Mouse (Mus musculus): ENCODE results near the gene Cenpn.

GRCm38 (mm10) chr8:116942284-116943058 lies 20.9 kb downstream of the Cenpn start:
- TF ChIP-seq CTCF (IDR thresholded peaks at IDR 0.05) = no peak
- TF ChIP-seq POLR2A (IDR thresholded peaks at IDR 0.05; ENCODE audit: insufficient read depth, low read depth, low read length) = no peak

Data from heart, adult 2 months (tissue).